Mouse (Mus musculus) C2C12 (cell line): ENCODE data around the gene Wtap. TPM values are rescaled to one million over a fixed set of nuclear protein-coding genes. Genes with fewer than 3 reads are reported as not detected.
"Not testable (repeated sequence)": the region's sequence is repeated elsewhere in the genome, so short reads cannot be mapped to it uniquely, and the experiment has no call there.

Source experiments
- H3K27me3 ChIP-seq: one replicate; pipeline ENCODE4 v1.6.1; 2011; ENCODE audit not compliant: control insufficient read depth, insufficient read depth, insufficient read length
- H3K36me3 ChIP-seq: one replicate; pipeline ENCODE4 v1.6.1; 2011; ENCODE audit not compliant: control insufficient read depth, insufficient read depth
- H3K4me3 ChIP-seq: one replicate; pipeline ENCODE4 v1.5.1; 2011; ENCODE audit warnings: mild to moderate bottlenecking, control low read depth; ENCODE audit not compliant: poor library complexity, insufficient read depth, severe bottlenecking
- H3K79me2 ChIP-seq: one replicate; pipeline ENCODE4 v1.6.1; 2011; ENCODE audit not compliant: control insufficient read depth, insufficient read depth
- H3K79me3 ChIP-seq: one replicate; pipeline ENCODE4 v1.6.1; 2011; ENCODE audit warnings: low read depth, control low read depth
- H3ac ChIP-seq: one replicate; pipeline ENCODE3; 2011; ENCODE audit warnings: low read depth; ENCODE audit not compliant: control insufficient read depth, insufficient read length
- CEBPB ChIP-seq: IDR thresholded peaks from one replicate; pipeline ENCODE4 v1.6.1; 2011; ENCODE audit warnings: low read depth, mild to moderate bottlenecking, control low read depth, moderate library complexity
- CTCF ChIP-seq: IDR thresholded peaks from one replicate; pipeline ENCODE4 v1.5.1; 2011; ENCODE audit not compliant: control insufficient read depth, insufficient read depth, insufficient read length
- FOSL1 ChIP-seq: IDR thresholded peaks from one replicate; pipeline ENCODE4 v1.8.0; 2011; ENCODE audit warnings: mild to moderate bottlenecking, low read length; ENCODE audit not compliant: poor library complexity, insufficient read depth, severe bottlenecking
- MAX ChIP-seq: IDR thresholded peaks from one replicate; pipeline ENCODE4 v1.6.1; 2011; ENCODE audit warnings: mild to moderate bottlenecking, control low read depth
- MYOD1 ChIP-seq: IDR thresholded peaks from one replicate; pipeline ENCODE4 v1.6.1; 2011; ENCODE audit warnings: low read depth; ENCODE audit not compliant: control insufficient read depth, insufficient read length
- MYOG ChIP-seq: IDR thresholded peaks from one replicate; pipeline ENCODE4 v1.6.1; 2011; ENCODE audit not compliant: control insufficient read depth, insufficient read length; ENCODE audit errors: extremely low read depth
- USF1 ChIP-seq: IDR thresholded peaks from one replicate; pipeline ENCODE4 v1.6.1; 2011; ENCODE audit warnings: low read depth, mild to moderate bottlenecking, control low read depth, moderate library complexity
- polyA plus RNA-seq: library from polyadenylated mRNA; unstranded; fragments of >200 nt; fragmentation: generic; extraction: Trizol; gene quantifications from one replicate; pipeline ENCODE4 v1.2.1, GENCODE M21; 2012; ENCODE audit warnings: missing spikeins

Wtap gene
- polyA plus RNA-seq, 1 experiment: 25.7 TPM

- peaks cover 5% of the 10 kb centered on the region for H3K79me3 ChIP-seq
- peaks cover 6% of the 10 kb centered on the region for H3K79me2 ChIP-seq
- no peak overlapping the region for H3ac ChIP-seq
- H3K36me3 ChIP-seq: no peaks in the 10 kb centered on the region
- H3K27me3 ChIP-seq: no peaks in the 10 kb centered on the region
- H3K4me3 ChIP-seq: no peak overlapping the region
- TF ChIP-seq USF1 (no peak), CEBPB (no peak), MYOG (no peak), MYOD1 (no peak), FOSL1 (no peak)
These were observed 2.4 kb upstream of the Wtap start for GRCm38 (mm10) chr17:12996345-12996744.

GRCm38 (mm10) chr17:12992470-12992991, 1.4 kb downstream of the Wtap start:
- peaks cover 15% of the 10 kb centered on the region for H3K36me3 ChIP-seq
- peak overlapping the region; percentile 85 for H3ac ChIP-seq
- peak overlapping the region; percentile 89 for H3K4me3 ChIP-seq
- peaks cover 44% of the 10 kb centered on the region for H3K79me2 ChIP-seq
- peak; percentile 43 for TF ChIP-seq MYOD1
- peak; percentile 91 for TF ChIP-seq MAX
- no peak for TF ChIP-seq CTCF
- H3K27me3 ChIP-seq: no peaks in the 10 kb centered on the region
- peaks cover 41% of the 10 kb centered on the region for H3K79me3 ChIP-seq

- no peak for TF ChIP-seq USF1
- H3K79me3 ChIP-seq: peaks cover 47% of the 10 kb centered on the region
- H3K27me3 ChIP-seq: no peaks in the 10 kb centered on the region
- H3ac ChIP-seq: peak overlapping the region; percentile 93
- H3K4me3 ChIP-seq: peak overlapping the region; percentile 89
- peaks cover 22% of the 10 kb centered on the region for H3K36me3 ChIP-seq
- H3K79me2 ChIP-seq: peaks cover 52% of the 10 kb centered on the region
These were observed 2.2 kb downstream of the Wtap start for GRCm38 (mm10) chr17:12991635-12992358.

- Histone ChIP-seq H3K27me3 (no peaks in the 10 kb centered on the region), H3K79me2 (peaks cover 58% of the 10 kb centered on the region), H3K79me3 (peaks cover 53% of the 10 kb centered on the region), H3K36me3 (peaks cover 25% of the 10 kb centered on the region), H3K4me3 (peak overlapping the region; percentile 89), H3ac (peak overlapping the region; percentile 77)
- no peak for TF ChIP-seq CTCF
- TF ChIP-seq FOSL1: no peak
These were observed 2.8 kb downstream of the Wtap start for GRCm38 (mm10) chr17:12991194-12991634.

- TF ChIP-seq USF1 (peak; percentile 71), FOSL1 (no peak), MAX (peak; percentile 26)
- Histone ChIP-seq H3ac (peak overlapping the region; percentile 77), H3K27me3 (no peaks in the 10 kb centered on the region), H3K4me3 (peak overlapping the region; percentile 89), H3K36me3 (peaks cover 30% of the 10 kb centered on the region), H3K79me2 (peaks cover 63% of the 10 kb centered on the region), H3K79me3 (peaks cover 57% of the 10 kb centered on the region)
These were observed 3.3 kb downstream of the Wtap start for GRCm38 (mm10) chr17:12990567-12991145.

GRCm38 (mm10) chr17:12988096-12988495, 5.9 kb downstream of the Wtap start:
- H3K4me3 ChIP-seq: not testable (repeated sequence)

GRCm38 (mm10) chr17:12983988-12984387, 10.0 kb downstream of the Wtap start:
- TF ChIP-seq MYOG (no peak), MYOD1 (no peak), CEBPB (no peak), CTCF (no peak), MAX (no peak), FOSL1 (no peak), USF1 (no peak)
- peaks cover 82% of the 10 kb centered on the region for H3K36me3 ChIP-seq
- no peaks in the 10 kb centered on the region for H3K27me3 ChIP-seq
- peaks cover 93% of the 10 kb centered on the region for H3K79me2 ChIP-seq
- H3K4me3 ChIP-seq: no peak overlapping the region
- H3ac ChIP-seq: no peak overlapping the region
- peaks cover 60% of the 10 kb centered on the region for H3K79me3 ChIP-seq

More at GRCm38 (mm10) chr17:12988096-12988495, 5.9 kb downstream of the Wtap start:
- peaks cover 55% of the 10 kb centered on the region for H3K36me3 ChIP-seq
- H3K27me3 ChIP-seq, H3ac ChIP-seq: not testable (repeated sequence)
- H3K79me3 ChIP-seq: peaks cover 76% of the 10 kb centered on the region
- peaks cover 89% of the 10 kb centered on the region for H3K79me2 ChIP-seq
